Mouse (Mus musculus) thymus, postnatal 14 days (tissue): ENCODE results near the gene Banp.

Experiments
- DNase-seq: peaks from one replicate; pipeline ENCODE4 v3.0.0; 2021

The Banp gene

GRCm38 (mm10) chr8:122022274-122022673 lies 72.7 kb downstream of the Banp start:
- DNase-seq: no peak

GRCm38 (mm10) chr8:122022705-122023104 lies 73.2 kb downstream of the Banp start:
- no peak for DNase-seq

GRCm38 (mm10) chr8:122025546-122025945 lies 76.0 kb downstream of the Banp start:
- no peak for DNase-seq

GRCm38 (mm10) chr8:122028116-122028515 lies 78.6 kb downstream of the Banp start:
- DNase-seq: no peak

GRCm38 (mm10) chr8:122030965-122031364 lies 81.4 kb downstream of the Banp start:
- DNase-seq: no peak

- no peak for DNase-seq
Observed at GRCm38 (mm10) chr8:122032741-122033140, 83.2 kb downstream of the Banp start.

- no peak for DNase-seq
Observed at GRCm38 (mm10) chr8:122035543-122035942, 86.0 kb downstream of the Banp start.

GRCm38 (mm10) chr8:122036325-122036724 lies 86.8 kb downstream of the Banp start:
- DNase-seq: no peak

GRCm38 (mm10) chr8:122037279-122037678 lies 87.7 kb downstream of the Banp start:
- DNase-seq: no peak

GRCm38 (mm10) chr8:122038076-122038475 lies 88.5 kb downstream of the Banp start:
- DNase-seq: no peak

GRCm38 (mm10) chr8:122039452-122039851 lies 89.9 kb downstream of the Banp start:
- no peak for DNase-seq

- DNase-seq: no peak
Observed at GRCm38 (mm10) chr8:122047206-122047870, 97.8 kb downstream of the Banp start.

GRCm38 (mm10) chr8:122049266-122049665 lies 99.7 kb downstream of the Banp start:
- no peak for DNase-seq

- no peak for DNase-seq
Observed at GRCm38 (mm10) chr8:122049923-122050322, 100.4 kb downstream of the Banp start.

GRCm38 (mm10) chr8:122050620-122051019 lies 101.1 kb downstream of the Banp start:
- DNase-seq: no peak

GRCm38 (mm10) chr8:122055321-122055720 lies 105.8 kb downstream of the Banp start:
- DNase-seq: no peak

GRCm38 (mm10) chr8:122056113-122056512 lies 106.6 kb downstream of the Banp start:
- DNase-seq: no peak

- no peak for DNase-seq
Observed at GRCm38 (mm10) chr8:122056882-122057281, 107.3 kb downstream of the Banp start.

GRCm38 (mm10) chr8:122058510-122058909 lies 109.0 kb downstream of the Banp start:
- DNase-seq: no peak

GRCm38 (mm10) chr8:122058951-122059350 lies 109.4 kb downstream of the Banp start:
- DNase-seq: no peak

- no peak for DNase-seq
Observed at GRCm38 (mm10) chr8:122062508-122063223, 113.1 kb downstream of the Banp start.

GRCm38 (mm10) chr8:122064353-122064752 lies 114.8 kb downstream of the Banp start:
- no peak for DNase-seq

- DNase-seq: no peak
Observed at GRCm38 (mm10) chr8:122067783-122068505, 118.4 kb downstream of the Banp start.

- DNase-seq: no peak
Observed at GRCm38 (mm10) chr8:122068609-122069008, 119.1 kb downstream of the Banp start.
